Mouse (Mus musculus) limb, embryonic 10.5 days (tissue): ENCODE results near the gene Vcp. TPM values are rescaled to one million over a fixed set of nuclear protein-coding genes. Genes with fewer than 3 reads are reported as not detected.

Source experiments
- DNase-seq: peaks from one replicate; pipeline ENCODE4 v3.0.0-alpha.2; 2017; ENCODE audit warnings: low spot score
- H3K27ac ChIP-seq: fragments of 300-500 bp; sonication (generic); 2 replicates; pipeline ENCODE4 v1.5.1; 2016; ENCODE audit warnings: mild to moderate bottlenecking
- H3K27me3 ChIP-seq: fragments of 300-500 bp; sonication (generic); 2 replicates; pipeline ENCODE4 v1.6.1; 2016; ENCODE audit warnings: low read depth, mild to moderate bottlenecking; ENCODE audit not compliant: poor library complexity, severe bottlenecking
- H3K36me3 ChIP-seq: fragments of 300-500 bp; sonication (generic); 2 replicates; pipeline ENCODE4 v1.6.1; 2016; ENCODE audit warnings: mild to moderate bottlenecking, moderate library complexity
- H3K4me1 ChIP-seq: fragments of 300-500 bp; sonication (generic); 2 replicates; pipeline ENCODE4 v1.6.1; 2016
- H3K4me3 ChIP-seq: fragments of 300-500 bp; sonication (generic); 2 replicates; pipeline ENCODE4 v1.5.1; 2016; ENCODE audit warnings: mild to moderate bottlenecking, moderate library complexity
- H3K9me3 ChIP-seq: fragments of 300-500 bp; sonication (generic); replicated peaks from 2 replicates; pipeline ENCODE4 v1.6.1; 2016; ENCODE audit warnings: mild to moderate bottlenecking
- WGBS: fragments of 180-500 bp; shearing (Covaris S2); methylation state at CpG from one replicate; pipeline ENCODE4 v1.1.7; 2016; 5-methylcytosine and 5-hydroxymethylcytosine counted together
- polyA plus RNA-seq: library from polyadenylated mRNA; unstranded; fragments of >200 nt; fragmentation: Nextera tagmentation; extraction: Ambion mirVana; gene quantifications from 2 replicates; pipeline ENCODE4 v1.2.1, GENCODE M21; 2016

Gene Vcp
- polyA plus RNA-seq, 1 experiment from 2014 or later: 691 TPM

DNA sequence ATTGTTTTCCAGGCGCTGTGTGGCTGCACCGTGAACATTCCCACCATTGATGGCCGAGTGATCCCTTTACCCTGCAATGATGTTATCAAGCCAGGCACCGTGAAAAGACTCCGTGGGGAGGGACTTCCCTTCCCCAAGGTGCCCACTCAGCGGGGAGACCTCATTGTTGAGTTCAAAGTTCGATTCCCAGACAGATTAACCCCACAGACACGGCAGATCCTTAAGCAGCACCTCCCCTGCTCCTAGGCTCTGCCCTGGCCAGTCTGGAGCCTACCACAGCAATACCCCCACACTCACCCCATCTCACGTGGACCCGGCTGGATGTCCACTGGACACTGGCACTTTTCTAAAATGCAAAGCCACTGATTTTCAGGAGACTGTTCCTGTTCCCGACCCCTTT lies 43.0 kb downstream of the Vcp start:
- H3K27me3 ChIP-seq: no peaks in the 10 kb centered on the region; the same call in 1 of the 2 replicates
- H3K4me1 ChIP-seq: peaks cover 19% of the 10 kb centered on the region
- peaks cover 38% of the 10 kb centered on the region for H3K36me3 ChIP-seq
- no peak overlapping the region for H3K4me3 ChIP-seq
- no peak overlapping the region for H3K27ac ChIP-seq
- 95% methylated on average over 11 of the region's 11 CpGs for WGBS
- no peaks in the 10 kb centered on the region for H3K9me3 ChIP-seq
- no peak for DNase-seq

GRCm38 (mm10) chr4:42956581-42956980 lies 43.7 kb downstream of the Vcp start:
- DNase-seq: no peak
- no peak overlapping the region for H3K4me3 ChIP-seq
- no peak overlapping the region for H3K27ac ChIP-seq
- peaks cover 26% of the 10 kb centered on the region for H3K4me1 ChIP-seq
- no peaks in the 10 kb centered on the region for H3K9me3 ChIP-seq
- H3K36me3 ChIP-seq: peaks cover 38% of the 10 kb centered on the region
- H3K27me3 ChIP-seq: no peaks in the 10 kb centered on the region; the same call in 1 of the 2 replicates
- 94% methylated on average over 17 of the region's 17 CpGs for WGBS

DNA sequence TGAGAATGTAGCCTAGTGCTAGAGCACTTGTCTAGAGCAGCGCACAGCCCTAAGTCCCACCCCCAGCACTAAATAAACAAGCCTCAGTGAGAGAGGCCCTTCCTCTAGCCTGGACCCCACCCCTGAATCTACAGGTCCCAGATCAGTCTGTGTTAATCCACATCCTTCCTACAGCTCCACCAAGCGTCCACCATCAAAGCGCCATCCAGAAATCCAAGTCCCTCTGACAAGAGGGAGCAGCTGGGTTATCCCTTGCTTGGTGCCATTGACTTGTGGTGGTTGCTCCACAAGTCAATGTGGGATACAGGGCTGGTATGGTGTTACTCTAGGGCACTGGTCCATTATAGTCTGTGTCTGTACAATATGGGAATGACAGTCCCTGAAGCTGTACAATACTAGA lies 45.1 kb downstream of the Vcp start:
- 92% methylated on average over 3 of the region's 3 CpGs for WGBS
- H3K36me3 ChIP-seq: peaks cover 38% of the 10 kb centered on the region
- no peak for DNase-seq

GRCm38 (mm10) chr4:42954297-42954696 lies 46.0 kb downstream of the Vcp start:
- peaks cover 42% of the 10 kb centered on the region for H3K4me1 ChIP-seq
- DNase-seq: peak; percentile 82
- WGBS: 7% methylated on average over 10 of the region's 10 CpGs
- H3K4me3 ChIP-seq: no peak overlapping the region
- no peak overlapping the region for H3K27ac ChIP-seq
- no peaks in the 10 kb centered on the region; the same call in 1 of the 2 replicates for H3K27me3 ChIP-seq
- peaks cover 38% of the 10 kb centered on the region for H3K36me3 ChIP-seq
- no peaks in the 10 kb centered on the region for H3K9me3 ChIP-seq

More for the DNA sequence above, 45.1 kb downstream of the Vcp start:
- Histone ChIP-seq H3K27me3 (no peaks in the 10 kb centered on the region; the same call in 1 of the 2 replicates), H3K4me1 (peaks cover 39% of the 10 kb centered on the region), H3K4me3 (no peak overlapping the region), H3K27ac (no peak overlapping the region), H3K9me3 (no peaks in the 10 kb centered on the region)

DNA sequence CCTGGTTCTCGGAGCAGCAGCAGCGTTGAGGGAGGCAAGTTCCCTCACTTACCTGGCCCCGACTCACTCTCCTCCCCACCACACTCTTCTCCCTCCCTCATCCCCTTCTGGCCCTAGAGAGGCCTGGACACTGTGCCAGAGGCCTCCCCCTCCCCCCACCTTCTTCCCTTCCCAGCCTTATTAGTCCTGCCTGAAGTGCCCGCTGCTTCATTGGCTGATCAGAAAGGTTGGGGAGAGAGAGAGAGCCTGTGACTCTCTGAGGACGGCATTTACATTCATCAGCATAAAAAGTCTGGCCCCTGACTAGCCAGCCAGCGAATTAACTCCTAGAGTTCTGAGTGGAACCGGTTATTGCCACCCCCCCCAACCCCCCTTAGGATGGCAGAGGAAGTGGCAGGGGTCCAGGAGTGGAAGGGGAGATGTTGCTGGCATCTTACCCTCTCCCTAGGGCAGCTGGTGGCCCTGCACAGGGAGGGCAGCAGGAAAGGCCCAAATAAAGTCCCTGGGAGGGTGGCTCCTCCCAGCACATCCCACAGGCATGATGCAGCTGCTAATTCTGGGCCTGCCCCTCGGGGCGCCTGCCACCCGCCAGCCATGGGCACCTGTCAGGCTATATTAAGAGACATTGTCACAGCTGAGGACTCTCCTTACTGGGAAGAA lies 46.7 kb downstream of the Vcp start:
- Histone ChIP-seq H3K27ac (no peak overlapping the region), H3K36me3 (peaks cover 38% of the 10 kb centered on the region), H3K4me3 (no peak overlapping the region), H3K27me3 (peaks cover 2% of the 10 kb centered on the region), H3K4me1 (peaks cover 49% of the 10 kb centered on the region), H3K9me3 (no peaks in the 10 kb centered on the region)
- 17% methylated on average over 10 of the region's 10 CpGs for WGBS
- DNase-seq: no peak

GRCm38 (mm10) chr4:42952563-42952962 lies 47.7 kb downstream of the Vcp start:
- DNase-seq: no peak
- 74% methylated on average over 7 of the region's 7 CpGs for WGBS
- H3K4me1 ChIP-seq: peaks cover 52% of the 10 kb centered on the region
- H3K27me3 ChIP-seq: peaks cover 12% of the 10 kb centered on the region
- H3K36me3 ChIP-seq: peaks cover 30% of the 10 kb centered on the region
- no peaks in the 10 kb centered on the region for H3K9me3 ChIP-seq
- H3K4me3 ChIP-seq: no peak overlapping the region
- H3K27ac ChIP-seq: no peak overlapping the region

DNA sequence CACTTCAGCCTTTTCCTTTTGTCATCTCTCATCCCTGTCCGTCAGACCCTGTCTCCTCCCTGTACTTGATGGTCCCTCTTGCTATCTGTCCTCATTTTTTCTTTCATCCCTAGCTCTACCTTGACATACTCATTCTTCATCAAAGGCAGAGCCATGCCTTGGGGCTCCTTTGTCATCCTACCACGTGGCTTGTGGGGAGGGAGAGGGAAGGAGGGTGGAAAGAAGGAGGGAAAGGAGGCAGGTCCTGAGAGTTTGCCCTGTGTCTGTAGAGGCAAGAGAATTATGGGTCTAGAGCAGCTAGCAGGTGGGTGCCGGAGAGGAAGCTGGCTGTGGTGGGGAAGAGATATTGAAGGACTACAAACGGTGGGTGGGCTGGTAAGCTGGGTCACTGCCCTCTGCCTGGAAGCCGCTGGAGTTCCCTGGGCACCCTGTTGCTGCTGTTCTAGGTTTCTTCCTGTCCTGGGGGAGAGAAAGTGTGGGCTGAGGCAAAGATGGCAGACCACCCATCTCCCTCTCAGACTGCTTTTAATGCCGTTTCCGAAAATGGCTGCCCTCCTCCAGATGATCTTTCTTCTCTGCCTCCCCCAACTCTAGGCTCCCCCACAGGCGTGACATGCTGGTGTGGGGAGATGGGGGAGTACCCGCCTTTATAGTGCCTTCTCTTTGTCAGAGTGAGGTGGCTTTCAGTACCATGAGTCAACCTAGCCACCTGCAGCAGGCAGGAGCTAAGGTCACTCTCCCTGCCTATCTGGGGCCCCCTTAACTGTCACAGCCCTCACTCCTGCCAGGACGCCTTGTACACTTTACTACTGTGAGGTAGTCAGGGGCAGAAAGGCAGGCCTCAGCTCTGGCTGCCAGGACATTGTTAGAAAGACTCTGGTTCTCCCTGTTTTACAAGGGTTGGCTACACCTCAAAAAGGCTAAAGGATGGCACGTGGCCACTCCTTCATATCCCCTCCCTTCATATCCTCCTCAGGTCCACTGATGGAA lies 48.8 kb downstream of the Vcp start:
- H3K4me1 ChIP-seq: peaks cover 57% of the 10 kb centered on the region
- WGBS: 64% methylated on average over 11 of the region's 11 CpGs

DNA sequence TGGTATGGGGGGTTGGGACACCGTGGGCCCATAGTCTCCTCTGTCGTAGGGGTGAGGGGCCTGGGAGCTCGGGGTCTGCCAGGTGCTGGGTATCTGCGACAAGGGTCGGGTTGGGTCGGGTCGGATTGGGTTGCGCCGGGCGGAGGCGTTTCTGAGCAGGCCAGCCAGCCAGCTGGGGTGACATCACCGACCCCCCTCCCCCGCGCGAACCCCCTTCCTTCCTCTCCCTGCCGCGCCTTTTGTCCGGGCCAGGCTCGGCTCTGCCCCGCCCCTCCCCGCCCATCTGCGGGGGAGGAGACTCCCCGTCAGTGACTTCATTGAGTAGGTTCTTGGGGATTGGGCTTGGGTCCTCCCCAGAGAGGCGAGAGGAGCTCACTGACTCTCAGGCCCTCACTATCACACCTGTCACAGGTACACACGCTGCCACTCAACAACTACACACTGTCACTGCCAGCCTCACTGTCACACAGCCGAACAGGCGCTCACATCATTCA lies 50.2 kb downstream of the Vcp start:
- Histone ChIP-seq H3K4me3 (peak overlapping the region; percentile 81), H3K36me3 (peaks cover 14% of the 10 kb centered on the region), H3K27ac (peak overlapping the region; percentile 96), H3K27me3 (peaks cover 22% of the 10 kb centered on the region), H3K9me3 (no peaks in the 10 kb centered on the region), H3K4me1 (peaks cover 59% of the 10 kb centered on the region)
- DNase-seq: peak; percentile 90
- WGBS: 2% methylated on average over 23 of the region's 27 CpGs

More for the DNA sequence above, 48.8 kb downstream of the Vcp start:
- H3K4me3 ChIP-seq: peak overlapping the region; percentile 19; the same call in 1 of the 2 replicates
- H3K27ac ChIP-seq: 0 out of 2 replicates have a peak overlapping the region, but pooled peaks have one; percentile 19
- peaks cover 20% of the 10 kb centered on the region for H3K36me3 ChIP-seq
- peaks cover 22% of the 10 kb centered on the region for H3K27me3 ChIP-seq
- H3K9me3 ChIP-seq: no peaks in the 10 kb centered on the region
- no peak for DNase-seq

- H3K36me3 ChIP-seq: peaks cover 10% of the 10 kb centered on the region
- peaks cover 22% of the 10 kb centered on the region for H3K27me3 ChIP-seq
- H3K4me1 ChIP-seq: peaks cover 59% of the 10 kb centered on the region
- peak; percentile 94 for DNase-seq
- WGBS: under 1% methylated on average over 39 of the region's 39 CpGs
- H3K27ac ChIP-seq: peak within 1 kb of the TSS; percentile 96
- no peaks in the 10 kb centered on the region for H3K9me3 ChIP-seq
- H3K4me3 ChIP-seq: peak within 1 kb of the TSS; percentile 81
Measured at GRCm38 (mm10) chr4:42949676-42950051, 50.6 kb downstream of the Vcp start, which contains the start of gene Dnajb5. Gene Dnajb5, plus strand, starts transcription at chr4:42949814.

- no peak for DNase-seq
- 0 out of 2 replicates have a peak overlapping the region, but pooled peaks have one; percentile 42 for H3K27ac ChIP-seq
Measured at GRCm38 (mm10) chr4:42949051-42949675, 51.1 kb downstream of the Vcp start.

DNA sequence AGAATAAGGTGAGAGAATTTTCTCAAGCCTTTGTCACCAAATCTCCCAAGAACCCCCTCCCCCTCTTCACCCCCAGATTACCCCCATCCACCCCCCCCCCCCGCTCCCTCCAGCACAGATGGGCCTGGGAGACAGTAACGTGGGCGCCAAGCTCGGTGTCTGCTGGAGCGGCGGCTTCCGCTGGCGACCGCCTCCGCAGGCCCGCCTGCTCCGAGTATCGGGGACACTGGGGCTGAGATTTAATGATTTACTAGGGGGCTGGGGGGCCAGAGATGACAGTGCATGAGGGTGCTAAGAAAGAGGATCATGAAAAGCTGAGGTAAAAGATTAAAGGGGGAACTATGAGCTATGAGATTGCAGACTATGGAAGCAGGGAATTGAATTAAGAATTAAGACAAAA lies 51.8 kb downstream of the Vcp start:
- 48% methylated on average over 13 of the region's 13 CpGs for WGBS
- Histone ChIP-seq H3K27ac (no peak overlapping the region), H3K27me3 (peaks cover 25% of the 10 kb centered on the region), H3K4me1 (peaks cover 51% of the 10 kb centered on the region), H3K9me3 (no peaks in the 10 kb centered on the region), H3K36me3 (peaks cover 7% of the 10 kb centered on the region), H3K4me3 (peak overlapping the region; percentile 81; the same call in 1 of the 2 replicates)
- DNase-seq: no peak

More at GRCm38 (mm10) chr4:42949051-42949675, 51.1 kb downstream of the Vcp start:
- Histone ChIP-seq H3K27me3 (peaks cover 25% of the 10 kb centered on the region), H3K4me1 (peaks cover 57% of the 10 kb centered on the region), H3K4me3 (peak overlapping the region; percentile 81), H3K9me3 (no peaks in the 10 kb centered on the region), H3K36me3 (peaks cover 10% of the 10 kb centered on the region)
- WGBS: 5% methylated on average over 14 of the region's 14 CpGs

DNA sequence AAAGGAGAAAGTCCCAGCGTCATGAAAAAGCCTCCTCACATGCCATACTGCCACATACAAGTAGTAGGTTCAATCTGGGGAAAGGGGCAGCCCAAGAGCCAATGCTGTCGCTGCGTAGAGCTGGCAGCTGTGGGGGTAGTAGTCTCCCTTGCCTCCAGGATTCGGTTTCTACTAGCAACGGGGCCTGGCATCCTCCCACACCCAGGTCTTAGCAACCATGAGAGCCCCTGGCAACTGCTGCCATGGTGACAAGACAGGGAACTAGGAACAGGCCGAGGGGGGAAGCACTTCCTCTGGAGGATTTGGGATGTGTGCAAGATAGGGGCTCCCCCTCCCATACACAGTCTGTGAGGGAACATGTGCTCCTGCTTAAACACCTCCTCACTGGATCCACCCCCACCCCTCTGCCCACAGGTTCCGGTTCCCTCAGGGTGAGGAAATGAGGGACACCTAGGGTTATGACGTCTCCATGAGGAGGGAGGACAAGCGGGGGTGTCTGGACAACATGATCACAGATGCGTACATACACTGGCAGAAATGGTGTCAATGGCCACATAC lies 53.5 kb downstream of the Vcp start:
- H3K9me3 ChIP-seq: no peaks in the 10 kb centered on the region
- H3K27me3 ChIP-seq: peaks cover 25% of the 10 kb centered on the region
- DNase-seq: no peak
- peaks cover 35% of the 10 kb centered on the region for H3K4me1 ChIP-seq
- 64% methylated on average over 10 of the region's 10 CpGs for WGBS
- no peak overlapping the region for H3K4me3 ChIP-seq
- no peak overlapping the region for H3K27ac ChIP-seq
- no peaks in the 10 kb centered on the region for H3K36me3 ChIP-seq
